Mouse (Mus musculus) MEL (cell line): ENCODE results near the gene Mtmr1. TPM values are rescaled to one million over a fixed set of nuclear protein-coding genes. Genes with fewer than 3 reads are reported as not detected.
A peak's percentile ranks its signal among the peaks of the same experiment; 100 is the strongest.

Experiments used
- DNase-seq: peaks from one replicate; pipeline ENCODE4 v3.0.0; 2011; ENCODE audit warnings: low read depth, low spot score
- H3K27ac ChIP-seq: 2 replicates; pipeline ENCODE4 v1.5.1; 2012; ENCODE audit warnings: low read depth, mild to moderate bottlenecking, control low read depth, low read length, moderate library complexity; ENCODE audit not compliant: control insufficient read depth
- H3K27me3 ChIP-seq, 2 experiments: fragments of 150-350 bp in 1 of 2; sonication (generic) in 1 of 2; 2 replicates each; pipeline ENCODE4 v1.6.1; 2012; ENCODE audit warnings: low read length in 2 of 2, mild to moderate bottlenecking in 2 of 2, improper control_type of control experiment in 1 of 2, moderate library complexity in 1 of 2; ENCODE audit not compliant: insufficient read depth in 2 of 2, control insufficient read depth in 1 of 2
- H3K36me3 ChIP-seq, 2 experiments: 2 replicates each; pipeline ENCODE4 v1.6.1; 2012 to 2014; ENCODE audit warnings: low read length in 2 of 2, improper control_type of control experiment in 1 of 2, inconsistent platforms in 1 of 2, mild to moderate bottlenecking in 1 of 2; ENCODE audit not compliant: insufficient read depth in 2 of 2, control insufficient read depth in 1 of 2
- H3K4me1 ChIP-seq, 2 experiments: fragments of 150-350 bp in 1 of 2; sonication (generic) in 1 of 2; 2 replicates each; pipeline ENCODE4 v1.6.1; 2012; ENCODE audit warnings: low read length in 2 of 2, improper control_type of control experiment in 1 of 2, mild to moderate bottlenecking in 1 of 2; ENCODE audit not compliant: insufficient read depth in 2 of 2, control insufficient read depth in 1 of 2
- H3K4me3 ChIP-seq, 2 experiments: fragments of 150-350 bp in 1 of 2; sonication (generic) in 1 of 2; 2 replicates each; pipeline ENCODE4 v1.5.1; 2012; ENCODE audit warnings: low read depth in 2 of 2, low read length in 2 of 2, mild to moderate bottlenecking in 2 of 2, moderate library complexity in 2 of 2, control low read depth in 1 of 2, improper control_type of control experiment in 1 of 2; ENCODE audit not compliant: control insufficient read depth in 1 of 2, insufficient read depth in 1 of 2
- H3K79me2 ChIP-seq: 2 replicates; pipeline ENCODE4 v1.6.1; 2012; ENCODE audit warnings: mild to moderate bottlenecking, low read length, moderate library complexity; ENCODE audit not compliant: control insufficient read depth, poor library complexity, insufficient read depth
- H3K9ac ChIP-seq: 2 replicates; pipeline ENCODE4 v1.6.1; 2012; ENCODE audit warnings: low read depth, mild to moderate bottlenecking, control low read depth, low read length, moderate library complexity; ENCODE audit not compliant: control insufficient read depth, poor library complexity, severe bottlenecking
- H3K9me3 ChIP-seq: fragments of 150-350 bp; sonication (generic); replicated peaks from 2 replicates; pipeline ENCODE4 v1.6.1; 2012; ENCODE audit warnings: mild to moderate bottlenecking, low read length, improper control_type of control experiment, moderate library complexity; ENCODE audit not compliant: insufficient read depth
- CHD2 ChIP-seq: IDR thresholded peaks from 2 replicates; pipeline ENCODE4 v1.6.1; 2011; ENCODE audit warnings: low read length, improper control_type of control experiment
- ELF1 ChIP-seq: IDR thresholded peaks from 2 replicates; pipeline ENCODE4 v1.6.1; 2014; ENCODE audit warnings: low read depth, mild to moderate bottlenecking, inconsistent platforms, low read length, improper control_type of control experiment, moderate library complexity
- ETS1 ChIP-seq: IDR thresholded peaks from 2 replicates; pipeline ENCODE4 v1.6.1; 2012; ENCODE audit warnings: low read depth, mild to moderate bottlenecking, inconsistent platforms, low read length, improper control_type of control experiment, moderate library complexity
- GATA1 ChIP-seq: IDR thresholded peaks from 2 replicates; pipeline ENCODE4 v1.6.1; 2011; ENCODE audit warnings: low read depth, low read length, improper control_type of control experiment
- MAFK ChIP-seq: IDR thresholded peaks from 2 replicates; pipeline ENCODE4 v1.6.1; 2011; ENCODE audit warnings: low read depth, mild to moderate bottlenecking, low read length, improper control_type of control experiment, borderline replicate concordance
- MAX ChIP-seq: IDR thresholded peaks from 2 replicates; pipeline ENCODE4 v1.6.1; 2011; ENCODE audit warnings: low read length, improper control_type of control experiment
- MAZ ChIP-seq: IDR thresholded peaks from 2 replicates; pipeline ENCODE4 v1.6.1; 2012; ENCODE audit warnings: low read depth, mild to moderate bottlenecking, inconsistent platforms, low read length, improper control_type of control experiment
- MEF2A ChIP-seq: IDR thresholded peaks from 2 replicates; pipeline ENCODE4 v1.6.1; 2014; ENCODE audit warnings: low read depth, mild to moderate bottlenecking, inconsistent platforms, low read length, improper control_type of control experiment; ENCODE audit not compliant: poor library complexity, insufficient replicate concordance, severe bottlenecking; ENCODE audit errors: extremely low read depth
- MXI1 ChIP-seq: IDR thresholded peaks from 2 replicates; pipeline ENCODE4 v1.6.1; 2011; ENCODE audit warnings: mild to moderate bottlenecking, low read depth, low read length, improper control_type of control experiment
- MYB ChIP-seq: IDR thresholded peaks from 2 replicates; pipeline ENCODE4 v1.6.1; 2011; ENCODE audit warnings: mild to moderate bottlenecking, low read depth, low read length, improper control_type of control experiment
- MYC ChIP-seq: IDR thresholded peaks from 2 replicates; pipeline ENCODE4 v1.6.1; 2011; ENCODE audit warnings: low read depth, mild to moderate bottlenecking, low read length, improper control_type of control experiment, moderate library complexity
- NRF1 ChIP-seq: IDR thresholded peaks from 2 replicates; pipeline ENCODE4 v1.6.1; 2014; ENCODE audit warnings: low read depth, mild to moderate bottlenecking, inconsistent platforms, low read length, improper control_type of control experiment, moderate library complexity; ENCODE audit not compliant: poor library complexity, insufficient read depth, severe bottlenecking
- POLR2A ChIP-seq, 2 experiments: IDR thresholded peaks; 2 replicates each; pipeline ENCODE4 v1.6.1; 2011 to 2012; ENCODE audit warnings: low read length in 2 of 2, mild to moderate bottlenecking in 2 of 2, control low read depth in 1 of 2, improper control_type of control experiment in 1 of 2, low read depth in 1 of 2, moderate library complexity in 1 of 2; ENCODE audit not compliant: control insufficient read depth in 1 of 2, insufficient read depth in 1 of 2, poor library complexity in 1 of 2
- RCOR1 ChIP-seq: IDR thresholded peaks from 2 replicates; pipeline ENCODE4 v1.6.1; 2012; ENCODE audit warnings: low read depth, mild to moderate bottlenecking, inconsistent platforms, low read length, improper control_type of control experiment
- TBP ChIP-seq: IDR thresholded peaks from 2 replicates; pipeline ENCODE4 v1.8.0; 2011; ENCODE audit warnings: low read depth, low read length, improper control_type of control experiment
- TCF12 ChIP-seq: IDR thresholded peaks from 2 replicates; pipeline ENCODE4 v1.6.1; 2014; ENCODE audit warnings: low read depth, mild to moderate bottlenecking, inconsistent platforms, low read length, improper control_type of control experiment, moderate library complexity
- USF1 ChIP-seq: IDR thresholded peaks from 2 replicates; pipeline ENCODE4 v1.6.1; 2014; ENCODE audit warnings: low read depth, mild to moderate bottlenecking, inconsistent platforms, low read length, improper control_type of control experiment, moderate library complexity
- USF2 ChIP-seq, 2 experiments: IDR thresholded peaks; 2 replicates each; pipeline ENCODE4 v1.6.1; 2011 to 2012; ENCODE audit warnings: improper control_type of control experiment in 2 of 2, low read length in 2 of 2, borderline replicate concordance in 1 of 2, inconsistent platforms in 1 of 2, low read depth in 1 of 2, mild to moderate bottlenecking in 1 of 2; ENCODE audit not compliant: insufficient read depth in 1 of 2
- ZMIZ1 ChIP-seq: IDR thresholded peaks from 2 replicates; pipeline ENCODE4 v1.6.1; 2012; ENCODE audit warnings: low read depth, mild to moderate bottlenecking, inconsistent platforms, low read length, improper control_type of control experiment, moderate library complexity
- polyA plus RNA-seq, 2 experiments: library from polyadenylated mRNA; stranded (reverse) in 1 of 2; unstranded in 1 of 2; fragments of >175 nt in 1 of 2; fragments of >200 nt in 1 of 2; gene quantifications; 2 replicates each; pipeline versions ENCODE4 v1.2.1 to v1.2.4; 2012; ENCODE audit warnings: low replicate concordance in 2 of 2, low read depth in 1 of 2; ENCODE audit not compliant: insufficient read length in 2 of 2, insufficient read depth in 1 of 2, missing spikeins in 1 of 2
- total RNA-seq: library from RNA; depleted of rRNA; stranded (reverse); fragments of 300-350 nt; gene quantifications from 2 replicates; pipeline ENCODE4 v1.2.3, GENCODE M21; 2012

Mtmr1 gene
- total and polyA plus RNA-seq, 3 experiments = 14.8 to 19.4 TPM; not detected in 1

DNA sequence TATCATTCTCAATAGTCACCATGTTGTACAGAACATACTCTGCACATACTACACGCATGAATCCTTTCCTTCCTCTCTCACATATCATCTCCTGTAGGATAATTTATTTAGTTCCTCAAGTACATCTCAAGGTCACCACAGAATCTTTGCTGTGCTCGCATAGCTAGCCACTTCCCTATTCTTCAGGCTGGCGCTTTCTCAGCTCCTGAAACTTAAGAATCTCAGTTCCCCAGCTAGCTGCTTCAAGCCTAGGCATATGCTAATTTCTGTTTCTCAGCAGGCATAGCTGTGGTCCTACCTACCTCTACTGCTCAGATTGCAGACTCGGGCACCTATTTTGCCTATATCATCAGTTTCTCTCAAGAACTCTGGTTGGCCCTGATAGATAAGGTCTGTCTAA, 31.8 kb downstream of the Mtmr1 start:
- Histone ChIP-seq H3K9me3 (no peaks in the 10 kb centered on the region), H3K4me1 (no peaks in the 10 kb centered on the region), H3K9ac (no peak overlapping the region), H3K27me3 (no peaks in the 10 kb centered on the region), H3K27ac (no peak overlapping the region), H3K36me3 (no peaks in the 10 kb centered on the region), H3K4me3 (no peak overlapping the region), H3K79me2 (no peaks in the 10 kb centered on the region)
- TF ChIP-seq MEF2A = no peak
- TF ChIP-seq MYB = no peak
- TF ChIP-seq POLR2A (IDR thresholded peaks at IDR 0.05; ENCODE audit: control insufficient read depth in 1 of 2, insufficient read depth in 1 of 2, low read depth in 1 of 2, low read length in 2 of 2, poor library complexity in 1 of 2) = no peak
- 0 out of 2 replicates have a peak, but pooled peaks have one; percentile 11 for TF ChIP-seq RCOR1
- TF ChIP-seq NRF1 = no peak
- no peak for TF ChIP-seq ELF1
- DNase-seq = peak; percentile 38

GRCm38 (mm10) chrX:71406290-71406689, 41.7 kb downstream of the Mtmr1 start:
- H3K4me1 ChIP-seq = no peaks in the 10 kb centered on the region
- H3K27me3 ChIP-seq = no peaks in the 10 kb centered on the region
- TF ChIP-seq GATA1 (no peak), USF2 (IDR thresholded peaks at IDR 0.05; ENCODE audit: borderline replicate concordance in 1 of 2, insufficient read depth in 1 of 2, low read depth in 1 of 2, low read length in 2 of 2) (no peak), MAFK (no peak), USF1 (no peak)
- H3K27ac ChIP-seq = no peak overlapping the region
- H3K79me2 ChIP-seq = no peaks in the 10 kb centered on the region
- H3K4me3 ChIP-seq = no peak overlapping the region
- no peak for DNase-seq
- no peaks in the 10 kb centered on the region for H3K36me3 ChIP-seq
- H3K9ac ChIP-seq = no peak overlapping the region
- H3K9me3 ChIP-seq = no peaks in the 10 kb centered on the region

- H3K4me1 ChIP-seq = no peaks in the 10 kb centered on the region
- no peak overlapping the region for H3K4me3 ChIP-seq
- H3K9me3 ChIP-seq = no peaks in the 10 kb centered on the region
- TF ChIP-seq MEF2A = no peak
- TF ChIP-seq TCF12 = no peak
- TF ChIP-seq GATA1 = no peak
- no peak for TF ChIP-seq USF2 (IDR thresholded peaks at IDR 0.05; ENCODE audit: borderline replicate concordance in 1 of 2, insufficient read depth in 1 of 2, low read depth in 1 of 2, low read length in 2 of 2)
- no peak for TF ChIP-seq MAZ
- no peak for TF ChIP-seq ETS1
- no peak for TF ChIP-seq ZMIZ1
- no peak for TF ChIP-seq CHD2
- TF ChIP-seq MXI1 = no peak
- no peak for TF ChIP-seq MAX
- TF ChIP-seq TBP = no peak
- TF ChIP-seq MYC = no peak
- no peak for TF ChIP-seq NRF1
- H3K27me3 ChIP-seq = no peaks in the 10 kb centered on the region
- DNase-seq = no peak
- H3K79me2 ChIP-seq = no peaks in the 10 kb centered on the region
- no peak overlapping the region for H3K27ac ChIP-seq
- no peaks in the 10 kb centered on the region for H3K36me3 ChIP-seq
- H3K9ac ChIP-seq = no peak overlapping the region
These were observed 43.8 kb downstream of the Mtmr1 start for GRCm38 (mm10) chrX:71408386-71408785.
